Mouse (Mus musculus) neural tube, embryonic 13.5 days (tissue): ENCODE results near the gene Cldn2. TPM values are rescaled to one million over a fixed set of nuclear protein-coding genes. Genes with fewer than 3 reads are reported as not detected.

ENCODE experiments used
- ATAC-seq: fragments of 200-750 bp; cut with Nextera tagmentation; 2 replicates; pipeline ENCODE4 v1.8.0; 2017; ENCODE audit warnings: low read depth, mild to moderate bottlenecking, moderate TSS enrichment, moderate library complexity
- H3K27ac ChIP-seq: fragments of 300-500 bp; sonication (generic); replicated peaks from 2 replicates; pipeline ENCODE4 v1.5.1; 2015; ENCODE audit warnings: moderate library complexity, mild to moderate bottlenecking, inconsistent platforms
- H3K27me3 ChIP-seq: fragments of 300-500 bp; sonication (generic); 2 replicates; pipeline ENCODE4 v1.6.1; 2015; ENCODE audit warnings: mild to moderate bottlenecking, inconsistent platforms
- H3K36me3 ChIP-seq: fragments of 300-500 bp; sonication (generic); 2 replicates; pipeline ENCODE4 v1.6.1; 2015; ENCODE audit warnings: mild to moderate bottlenecking, inconsistent platforms
- H3K4me1 ChIP-seq: fragments of 300-500 bp; sonication (generic); replicated peaks from 2 replicates; pipeline ENCODE4 v1.6.1; 2015; ENCODE audit warnings: inconsistent platforms
- H3K4me2 ChIP-seq: fragments of 300-500 bp; sonication (generic); 2 replicates; pipeline ENCODE4 v1.6.1; 2015; ENCODE audit warnings: inconsistent platforms, mild to moderate bottlenecking, moderate library complexity
- H3K4me3 ChIP-seq: fragments of 300-500 bp; sonication (generic); 2 replicates; pipeline ENCODE4 v1.5.1; 2015; ENCODE audit warnings: mild to moderate bottlenecking, inconsistent platforms
- H3K9ac ChIP-seq: fragments of 300-500 bp; sonication (generic); 2 replicates; pipeline ENCODE4 v1.6.1; 2015; ENCODE audit warnings: moderate library complexity, mild to moderate bottlenecking, inconsistent platforms
- H3K9me3 ChIP-seq: fragments of 300-500 bp; sonication (generic); 2 replicates; pipeline ENCODE4 v1.6.1; 2016; ENCODE audit warnings: inconsistent platforms
- WGBS: fragments of 180-500 bp; shearing (Covaris S2); methylation state at CpG from one replicate; pipeline ENCODE4 v1.1.7; 2015; 5-methylcytosine and 5-hydroxymethylcytosine counted together
- polyA plus RNA-seq: library from polyadenylated mRNA; unstranded; fragments of >200 nt; fragmentation: Nextera tagmentation; extraction: Ambion mirVana; gene quantifications from 2 replicates; pipeline ENCODE4 v1.2.1, GENCODE M21; 2015

Gene Cldn2
- polyA plus RNA-seq, 1 experiment from 2014 or later, result 0.20 TPM

GRCm38 (mm10) chrX:139812636-139813298, 12.1 kb downstream of the Cldn2 start:
- Histone ChIP-seq H3K9ac (no peak overlapping the region), H3K4me2 (no peak overlapping the region), H3K9me3 (no peaks in the 10 kb centered on the region), H3K4me3 (no peak overlapping the region), H3K27me3 (peaks cover 26% of the 10 kb centered on the region; the same call in 1 of the 2 replicates), H3K27ac (no peak overlapping the region), H3K4me1 (no peaks in the 10 kb centered on the region), H3K36me3 (no peaks in the 10 kb centered on the region)
- WGBS, result 56% methylated on average over 3 of the region's 3 CpGs
- no peak for ATAC-seq

- no peak overlapping the region for H3K4me3 ChIP-seq
- H3K4me1 ChIP-seq, result no peaks in the 10 kb centered on the region
- H3K27me3 ChIP-seq, result peaks cover 26% of the 10 kb centered on the region; the same call in 1 of the 2 replicates
- no peaks in the 10 kb centered on the region for H3K36me3 ChIP-seq
- ATAC-seq, result no peak
- H3K9me3 ChIP-seq, result no peaks in the 10 kb centered on the region
- H3K27ac ChIP-seq, result no peak overlapping the region
- 77% methylated on average over 9 of the region's 9 CpGs for WGBS
- H3K9ac ChIP-seq, result no peak overlapping the region
- no peak overlapping the region for H3K4me2 ChIP-seq
Observed at GRCm38 (mm10) chrX:139813299-139814002, 12.8 kb downstream of the Cldn2 start.

- Histone ChIP-seq H3K4me3 (no peak overlapping the region), H3K27me3 (peaks cover 26% of the 10 kb centered on the region; the same call in 1 of the 2 replicates), H3K36me3 (no peaks in the 10 kb centered on the region), H3K4me1 (no peaks in the 10 kb centered on the region), H3K27ac (no peak overlapping the region), H3K9me3 (no peaks in the 10 kb centered on the region), H3K4me2 (no peak overlapping the region), H3K9ac (no peak overlapping the region)
- WGBS, result 93% methylated on average over 8 of the region's 8 CpGs
- no peak for ATAC-seq
Observed at GRCm38 (mm10) chrX:139814018-139814635, 13.5 kb downstream of the Cldn2 start.

GRCm38 (mm10) chrX:139815201-139815600, 14.6 kb downstream of the Cldn2 start:
- no peak overlapping the region for H3K4me2 ChIP-seq
- no peak for ATAC-seq
- no peaks in the 10 kb centered on the region for H3K9me3 ChIP-seq
- H3K4me3 ChIP-seq, result no peak overlapping the region
- H3K9ac ChIP-seq, result no peak overlapping the region
- no peak overlapping the region for H3K27ac ChIP-seq
- no peaks in the 10 kb centered on the region for H3K36me3 ChIP-seq
- H3K4me1 ChIP-seq, result no peaks in the 10 kb centered on the region
- whole genome bisulfite sequencing, result 85% methylated on average over 5 of the region's 5 CpGs
- H3K27me3 ChIP-seq, result peaks cover 27% of the 10 kb centered on the region; the same call in 1 of the 2 replicates

GRCm38 (mm10) chrX:139825402-139825801, 24.8 kb downstream of the Cldn2 start:
- Histone ChIP-seq H3K9ac (no peak overlapping the region), H3K9me3 (no peaks in the 10 kb centered on the region), H3K27me3 (peaks cover 23% of the 10 kb centered on the region; the same call in 1 of the 2 replicates), H3K4me1 (no peaks in the 10 kb centered on the region), H3K4me2 (no peak overlapping the region), H3K4me3 (no peak overlapping the region), H3K36me3 (0 out of 2 replicates have a peak, but pooled peaks cover 4% of the 10 kb centered on the region), H3K27ac (no peak overlapping the region)
- WGBS, result 79% methylated on average over 1 of the region's 1 CpGs
- ATAC-seq, result no peak

GRCm38 (mm10) chrX:139826926-139827325, 26.3 kb downstream of the Cldn2 start:
- Histone ChIP-seq H3K36me3 (0 out of 2 replicates have a peak, but pooled peaks cover 4% of the 10 kb centered on the region), H3K27ac (no peak overlapping the region), H3K9ac (no peak overlapping the region), H3K4me2 (no peak overlapping the region), H3K9me3 (no peaks in the 10 kb centered on the region), H3K27me3 (peaks cover 21% of the 10 kb centered on the region; the same call in 1 of the 2 replicates), H3K4me3 (no peak overlapping the region), H3K4me1 (no peaks in the 10 kb centered on the region)
- ATAC-seq, result no peak
- WGBS, result 86% methylated on average over 4 of the region's 4 CpGs

- Histone ChIP-seq H3K4me3 (no peak overlapping the region), H3K4me2 (no peak overlapping the region), H3K9ac (no peak overlapping the region), H3K36me3 (0 out of 2 replicates have a peak, but pooled peaks cover 2% of the 10 kb centered on the region), H3K27ac (no peak overlapping the region), H3K9me3 (no peaks in the 10 kb centered on the region), H3K4me1 (no peaks in the 10 kb centered on the region), H3K27me3 (peaks cover 14% of the 10 kb centered on the region; the same call in 1 of the 2 replicates)
- 91% methylated on average over 6 of the region's 6 CpGs for WGBS
- ATAC-seq, result no peak
Observed at GRCm38 (mm10) chrX:139828363-139829092, 27.9 kb downstream of the Cldn2 start.

GRCm38 (mm10) chrX:139832464-139832863, 31.8 kb downstream of the Cldn2 start:
- Histone ChIP-seq H3K9me3 (no peaks in the 10 kb centered on the region), H3K9ac (no peak overlapping the region), H3K4me1 (no peaks in the 10 kb centered on the region), H3K36me3 (no peaks in the 10 kb centered on the region), H3K27ac (no peak overlapping the region), H3K4me3 (no peak overlapping the region), H3K4me2 (no peak overlapping the region), H3K27me3 (no peaks in the 10 kb centered on the region; the same call in 1 of the 2 replicates)
- no peak for ATAC-seq
- 33% methylated on average over 5 of the region's 5 CpGs for WGBS

- WGBS, result 53% methylated on average over 3 of the region's 3 CpGs
- Histone ChIP-seq H3K9ac (no peak overlapping the region), H3K27ac (no peak overlapping the region), H3K4me2 (no peak overlapping the region), H3K4me1 (no peaks in the 10 kb centered on the region), H3K27me3 (peaks cover 4% of the 10 kb centered on the region; the same call in 1 of the 2 replicates), H3K4me3 (no peak overlapping the region), H3K36me3 (no peaks in the 10 kb centered on the region), H3K9me3 (no peaks in the 10 kb centered on the region)
- no peak for ATAC-seq
Observed at GRCm38 (mm10) chrX:139839057-139839456, 38.4 kb downstream of the Cldn2 start.

- WGBS, result 79% methylated on average over 6 of the region's 6 CpGs
- Histone ChIP-seq H3K27ac (no peak overlapping the region), H3K9ac (no peak overlapping the region), H3K4me1 (no peaks in the 10 kb centered on the region), H3K9me3 (no peaks in the 10 kb centered on the region), H3K4me3 (no peak overlapping the region), H3K4me2 (no peak overlapping the region), H3K36me3 (no peaks in the 10 kb centered on the region), H3K27me3 (peaks cover 4% of the 10 kb centered on the region; the same call in 1 of the 2 replicates)
- ATAC-seq, result no peak
Observed at GRCm38 (mm10) chrX:139841091-139841490, 40.5 kb downstream of the Cldn2 start.

- Histone ChIP-seq H3K9ac (no peak overlapping the region), H3K4me1 (no peaks in the 10 kb centered on the region), H3K27me3 (peaks cover 10% of the 10 kb centered on the region), H3K4me2 (no peak overlapping the region), H3K36me3 (no peaks in the 10 kb centered on the region), H3K9me3 (no peaks in the 10 kb centered on the region), H3K4me3 (no peak overlapping the region), H3K27ac (no peak overlapping the region)
- 89% methylated on average over 4 of the region's 4 CpGs for WGBS
- ATAC-seq, result no peak
Observed at GRCm38 (mm10) chrX:139854795-139855194, 54.2 kb downstream of the Cldn2 start.
